Mouse (Mus musculus) ovary, postnatal 14 days (tissue): ENCODE data around the gene Slc7a7.

Source experiments
- DNase-seq: peaks from one replicate; pipeline ENCODE4 v3.0.0; 2022; ENCODE audit warnings: low spot score

Gene Slc7a7

DNA sequence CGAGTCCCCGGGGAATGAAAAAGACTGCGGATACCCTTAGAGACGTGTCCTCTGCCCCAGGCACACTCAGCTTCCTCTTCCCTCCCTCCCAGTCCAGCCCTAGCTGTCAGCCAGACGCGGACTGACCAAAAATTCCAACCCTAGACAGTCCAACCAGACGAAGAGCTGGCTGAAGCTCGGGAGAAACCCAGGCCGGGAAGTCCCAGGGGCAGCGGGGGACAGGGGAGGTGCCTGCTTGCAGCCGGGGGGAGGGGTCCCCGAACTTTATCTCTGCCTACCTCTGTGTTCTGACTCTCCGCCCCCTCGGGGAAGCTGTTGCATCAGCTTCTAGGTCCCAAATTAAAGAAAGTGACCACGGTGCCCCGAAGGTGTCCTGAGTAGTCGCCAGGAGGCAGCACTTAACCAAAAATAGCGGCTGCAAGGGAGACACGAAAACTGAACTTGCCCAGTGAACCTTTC lies at the start of gene Slc7a7:
Gene Slc7a7, minus strand, starts transcription at position 158 of the 459 bp plus-strand sequence.
- no peak for DNase-seq

DNA sequence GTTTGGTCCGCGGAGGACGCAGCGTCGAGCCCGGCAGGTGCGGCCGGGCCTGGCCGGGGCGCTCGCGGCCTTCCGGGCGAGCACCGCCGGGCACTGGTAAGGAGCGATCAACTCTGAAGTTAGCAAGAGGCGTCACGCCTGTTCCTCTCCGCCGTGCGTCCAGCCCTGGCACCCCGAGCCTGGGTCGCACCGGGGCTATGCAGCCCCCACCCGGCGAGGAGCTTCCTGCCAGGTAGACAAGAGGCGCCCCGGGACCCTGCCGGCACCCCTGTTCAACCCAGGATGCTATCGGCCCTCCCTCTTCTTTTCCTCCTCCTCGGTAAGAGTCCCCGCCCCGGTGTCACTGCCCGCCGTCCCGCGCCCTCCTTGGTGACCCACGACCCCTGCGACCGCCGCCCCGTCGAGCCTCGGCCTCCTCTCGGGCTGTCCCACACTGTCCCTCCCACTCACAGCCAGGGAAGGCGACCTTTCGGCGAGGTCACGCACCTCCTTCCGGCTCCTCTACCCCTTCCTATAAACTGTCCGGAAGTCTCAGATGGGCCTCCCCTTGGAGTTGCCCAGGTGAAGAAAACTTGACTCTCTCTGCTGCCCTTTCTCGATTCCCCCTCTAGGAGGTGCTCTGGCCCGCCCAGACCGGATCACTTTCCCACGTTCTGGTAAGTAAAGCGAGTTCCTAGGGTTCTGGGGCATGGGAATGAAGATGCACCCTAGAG lies 46.9 kb upstream of the Slc7a7 start:
- peak; percentile 59 for DNase-seq

DNA sequence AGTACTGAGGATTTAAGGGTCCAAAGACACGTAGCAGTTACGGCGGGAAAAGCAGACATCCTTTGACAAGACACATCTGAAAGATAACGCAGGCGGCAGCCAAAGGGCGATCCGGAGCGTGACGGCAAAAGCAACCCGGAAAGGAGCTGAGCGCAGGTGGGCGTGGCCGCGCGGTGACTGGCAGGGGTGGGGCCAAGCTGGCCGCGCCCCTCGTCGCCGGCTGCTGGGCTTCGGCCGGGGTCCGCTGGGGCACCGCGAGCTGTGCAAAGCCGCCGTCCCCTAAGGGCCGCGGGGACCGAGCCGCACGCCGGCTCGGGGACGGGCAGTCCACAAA lies 46.3 kb upstream of the Slc7a7 start, which contains the start of gene Lrp10:
Gene Lrp10, plus strand, starts transcription at position 179 of the 334 bp plus-strand sequence.
- peak; percentile 74 for DNase-seq

GRCm38 (mm10) chr14:54463108-54463958 lies 45.8 kb upstream of the Slc7a7 start:
- no peak for DNase-seq

DNA sequence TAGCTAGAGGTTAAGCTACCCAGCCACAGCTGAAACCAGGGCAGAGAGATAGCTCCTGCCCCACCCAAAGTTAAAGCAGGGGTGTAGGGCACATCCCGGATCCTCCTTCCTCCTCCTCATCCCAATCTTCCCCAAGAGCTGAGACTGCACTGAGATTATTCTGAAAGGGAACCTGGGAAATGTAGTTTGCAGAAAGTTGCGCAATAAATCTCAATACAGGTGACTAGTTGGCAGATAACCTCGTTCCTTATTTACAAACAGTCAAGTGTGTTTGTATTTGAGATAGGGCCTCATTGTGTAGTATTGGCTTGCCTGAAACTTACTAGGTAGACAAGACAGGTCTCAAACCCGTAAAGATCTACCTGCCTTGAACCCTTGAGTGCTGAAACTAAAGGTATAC lies 44.6 kb upstream of the Slc7a7 start:
- DNase-seq, result no peak

DNA sequence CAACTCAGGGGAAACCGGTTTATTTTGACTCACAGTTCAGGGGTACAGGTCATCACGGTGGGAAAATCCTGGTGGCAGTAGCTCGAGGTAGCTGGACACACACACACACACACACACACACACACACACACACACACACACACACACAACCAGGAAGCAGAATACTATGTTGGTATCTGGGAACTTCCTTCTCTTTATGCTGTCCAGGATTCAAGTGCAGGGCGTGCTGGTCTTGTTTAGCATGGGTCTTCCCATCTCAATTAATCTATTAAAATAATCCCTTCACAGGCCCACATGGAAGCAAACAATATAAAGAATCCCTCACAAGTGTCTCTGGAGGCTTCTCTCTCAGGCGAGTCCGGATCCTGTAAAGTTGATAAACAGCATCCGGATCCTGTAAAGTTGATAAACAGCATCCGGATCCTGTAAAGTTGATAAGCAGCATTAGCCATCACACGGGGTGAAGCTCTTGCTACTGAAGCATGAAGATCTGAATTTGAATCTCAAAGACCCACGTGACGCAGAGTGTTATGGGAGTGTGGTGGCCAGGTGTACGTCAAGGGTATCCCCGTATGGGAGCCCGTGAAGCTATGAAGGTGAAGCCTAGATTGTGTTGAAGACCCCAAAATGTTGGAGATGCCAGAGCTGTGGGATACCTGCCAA lies 40.5 kb upstream of the Slc7a7 start:
- DNase-seq, result no peak

- no peak for DNase-seq
These were observed 37.3 kb upstream of the Slc7a7 start for GRCm38 (mm10) chr14:54454669-54455528.

- no peak for DNase-seq
These were observed 36.0 kb upstream of the Slc7a7 start for GRCm38 (mm10) chr14:54453566-54453965.

- DNase-seq, result no peak
These were observed 27.9 kb upstream of the Slc7a7 start for GRCm38 (mm10) chr14:54445476-54445875.

DNA sequence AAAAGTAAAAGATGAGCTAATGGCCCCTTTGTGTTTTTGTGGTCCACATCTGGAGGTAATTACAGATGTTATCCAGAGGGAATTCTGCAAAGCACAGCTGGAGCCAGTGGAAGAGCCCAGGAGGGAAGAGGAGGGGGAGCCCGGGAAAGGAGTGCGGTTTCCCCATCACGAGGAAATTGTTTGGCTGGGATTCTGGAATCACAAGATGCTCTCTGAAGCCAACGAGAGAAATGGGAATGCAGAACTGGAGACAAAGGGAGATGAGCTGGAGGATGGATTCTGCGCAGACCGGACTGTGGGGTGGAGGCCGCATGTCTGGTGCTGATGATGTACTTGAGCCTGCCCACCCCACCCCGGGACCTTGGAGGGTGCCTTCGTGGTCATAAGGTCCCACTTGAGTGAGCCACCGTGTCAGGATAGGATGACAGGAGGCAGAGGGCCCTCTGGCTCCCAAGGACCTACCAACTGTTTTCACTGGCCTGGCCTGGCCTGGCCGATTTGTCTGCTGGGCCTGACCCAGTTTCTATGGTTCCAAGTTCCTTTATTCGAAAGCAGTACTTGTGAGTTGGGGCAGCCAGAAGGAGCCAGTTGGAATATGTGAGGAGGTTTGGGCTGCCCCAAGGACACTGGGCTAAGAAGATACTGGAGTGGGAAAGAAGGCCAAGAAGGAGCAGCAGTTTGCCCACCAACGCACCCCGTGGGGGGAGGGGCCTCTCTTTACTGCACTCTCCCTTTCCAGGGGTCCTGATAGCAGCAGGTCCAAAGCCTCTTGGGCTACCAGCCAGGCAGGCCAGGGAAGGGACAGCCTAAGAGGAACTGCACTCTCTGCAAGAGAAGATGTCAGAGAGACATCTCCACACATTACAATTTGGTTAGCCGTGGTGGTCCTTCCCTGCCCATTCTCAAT lies 26.4 kb upstream of the Slc7a7 start:
- DNase-seq, result peak; percentile 55

GRCm38 (mm10) chr14:54443196-54443595 lies 25.6 kb upstream of the Slc7a7 start:
- DNase-seq, result no peak

GRCm38 (mm10) chr14:54442548-54442947 lies 25.0 kb upstream of the Slc7a7 start:
- no peak for DNase-seq

- DNase-seq, result no peak
These were observed 23.8 kb upstream of the Slc7a7 start for GRCm38 (mm10) chr14:54441365-54441764.

DNA sequence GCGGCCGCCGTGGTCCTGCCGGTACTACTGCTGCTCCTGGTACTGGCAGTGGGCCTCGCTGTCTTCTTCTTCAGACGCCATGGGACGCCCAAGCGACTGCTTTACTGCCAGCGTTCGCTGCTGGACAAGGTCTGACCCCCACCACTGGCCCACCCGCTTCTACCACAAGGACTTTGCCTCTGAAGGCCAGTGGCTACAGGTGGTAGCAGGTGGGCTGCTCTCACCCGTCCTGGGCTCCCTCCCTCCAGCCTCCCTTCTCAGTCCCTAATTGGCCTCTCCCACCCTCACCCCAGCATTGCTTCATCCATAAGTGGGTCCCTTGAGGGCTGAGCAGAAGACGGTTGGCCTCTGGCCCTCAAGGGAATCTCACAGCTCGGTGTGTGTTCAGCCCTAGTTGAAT lies 23.0 kb upstream of the Slc7a7 start:
- DNase-seq, result no peak

DNA sequence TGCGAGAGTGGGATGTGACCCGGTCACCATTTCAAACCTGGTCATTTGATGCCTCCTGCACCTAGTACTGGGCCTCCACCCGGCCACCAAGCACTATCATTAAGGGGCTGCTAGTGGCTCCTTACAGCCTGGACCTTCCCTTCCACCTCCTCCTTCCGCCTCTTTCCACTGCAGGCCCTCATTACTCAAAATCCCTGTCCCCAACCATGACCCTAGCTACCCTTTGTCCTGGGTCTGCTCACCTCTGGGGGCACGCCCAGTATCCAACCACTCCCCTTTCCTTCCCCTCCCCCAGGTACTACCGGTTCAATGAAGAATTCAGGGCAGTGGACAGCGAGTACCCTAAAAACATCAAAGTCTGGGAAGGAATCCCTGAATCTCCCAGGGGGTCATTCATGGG lies 22.0 kb upstream of the Slc7a7 start:
- DNase-seq, result no peak

GRCm38 (mm10) chr14:54439155-54439554 lies 21.6 kb upstream of the Slc7a7 start:
- no peak for DNase-seq

DNA sequence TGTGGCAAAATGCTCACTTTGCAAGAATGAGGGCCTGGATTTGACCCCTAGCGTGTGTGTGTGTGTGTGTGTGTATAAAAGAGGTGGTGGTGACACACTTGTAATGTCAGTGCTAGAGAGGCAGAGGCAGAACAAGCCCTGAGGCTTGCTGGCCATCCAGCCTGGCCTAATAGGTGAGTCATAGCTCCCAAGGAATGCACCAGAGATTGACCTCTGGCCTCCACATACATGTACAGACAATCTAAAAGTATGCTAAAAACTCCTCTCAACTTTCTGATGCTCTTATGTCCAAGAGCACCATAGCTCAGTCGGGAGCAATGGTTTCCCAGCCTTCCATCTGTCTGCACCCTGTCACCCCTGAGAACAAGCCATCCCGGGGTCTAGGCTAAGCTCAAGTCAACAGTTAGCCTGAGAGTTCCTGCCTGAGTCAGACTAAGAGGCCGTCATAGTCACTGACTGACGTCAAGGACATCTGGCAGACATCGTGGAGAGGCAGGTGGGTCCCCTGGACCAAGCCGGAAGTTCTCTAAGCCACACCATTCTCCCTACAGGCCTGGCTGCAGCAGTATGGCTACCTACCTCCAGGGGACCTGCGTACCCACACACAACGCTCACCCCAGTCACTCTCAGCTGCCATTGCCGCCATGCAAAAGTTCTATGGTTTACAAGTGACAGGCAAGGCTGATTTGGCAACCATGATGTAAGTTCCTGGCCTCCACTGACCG lies 17.8 kb upstream of the Slc7a7 start:
- DNase-seq, result no peak

GRCm38 (mm10) chr14:54433941-54434531 lies 16.5 kb upstream of the Slc7a7 start:
- DNase-seq, result no peak
